Mouse (Mus musculus) liver, embryonic 14.5 days (tissue): ENCODE measurements around the gene Tbca. TPM values are rescaled to one million over a fixed set of nuclear protein-coding genes. Genes with fewer than 3 reads are reported as not detected.

Experiments
- ATAC-seq: fragments of 200-750 bp; cut with Nextera tagmentation; 2 replicates; pipeline ENCODE4 v1.8.0; 2017; ENCODE audit warnings: moderate number of reproducible peaks, mild to moderate bottlenecking, moderate library complexity; ENCODE audit not compliant: insufficient read depth
- DNase-seq, 3 experiments: peaks; one replicate each; pipeline ENCODE4 v3.0.0-alpha.2; 2012 to 2013; ENCODE audit warnings: low read depth in 3 of 3, low spot score in 3 of 3
- H3K27ac ChIP-seq: fragments of 300-500 bp; sonication (generic); 2 replicates; pipeline ENCODE4 v1.5.1; 2014; ENCODE audit warnings: moderate library complexity, mild to moderate bottlenecking, control low read depth, inconsistent platforms
- H3K27me3 ChIP-seq: fragments of 300-500 bp; sonication (generic); 2 replicates; pipeline ENCODE4 v1.6.1; 2014; ENCODE audit warnings: mild to moderate bottlenecking, low read length, moderate library complexity; ENCODE audit not compliant: control insufficient read depth, insufficient read depth
- H3K36me3 ChIP-seq: fragments of 300-500 bp; sonication (generic); replicated peaks from 2 replicates; pipeline ENCODE4 v1.6.1; 2014; ENCODE audit warnings: low read depth; ENCODE audit not compliant: control insufficient read depth, insufficient read depth
- H3K4me1 ChIP-seq, 2 experiments: fragments of 200-500 bp in 1 of 2; fragments of 300-500 bp in 1 of 2; sonication (generic) in 1 of 2; replicated peaks; 2 replicates each; pipeline ENCODE4 v1.6.1; 2012 to 2014; ENCODE audit warnings: antibody characterized with exemption in 1 of 2, inconsistent platforms in 1 of 2, low read length in 1 of 2; ENCODE audit not compliant: control insufficient read depth in 2 of 2, insufficient read depth in 2 of 2
- H3K4me2 ChIP-seq: fragments of 300-500 bp; sonication (generic); 2 replicates; pipeline ENCODE4 v1.6.1; 2014; ENCODE audit warnings: low read depth, mild to moderate bottlenecking, control low read depth, moderate library complexity
- H3K4me3 ChIP-seq, 2 experiments: fragments of 200-500 bp in 1 of 2; fragments of 300-500 bp in 1 of 2; sonication (generic) in 1 of 2; 2 replicates each; pipeline ENCODE4 v1.5.1; 2012 to 2014; ENCODE audit warnings: low read depth in 2 of 2, low read length in 2 of 2, mild to moderate bottlenecking in 2 of 2, control low read depth in 1 of 2, inconsistent platforms in 1 of 2, moderate library complexity in 1 of 2; ENCODE audit not compliant: insufficient read depth in 1 of 2
- H3K9ac ChIP-seq: fragments of 300-500 bp; sonication (generic); replicated peaks from 2 replicates; pipeline ENCODE4 v1.6.1; 2014; ENCODE audit warnings: mild to moderate bottlenecking, control low read depth, moderate library complexity
- H3K9me3 ChIP-seq: fragments of 300-500 bp; sonication (generic); 2 replicates; pipeline ENCODE4 v1.6.1; 2016; ENCODE audit warnings: low read length, mixed read lengths; ENCODE audit not compliant: control insufficient read depth
- CTCF ChIP-seq: IDR thresholded peaks from 2 replicates; pipeline ENCODE4 v1.5.1; 2016; ENCODE audit warnings: antibody characterized with exemption, low read depth, control low read depth
- EP300 ChIP-seq: IDR thresholded peaks from 2 replicates; pipeline ENCODE4 v1.6.1; 2016; ENCODE audit warnings: antibody characterized with exemption, low read depth
- WGBS: fragments of 180-500 bp; shearing (Covaris S2); extraction: QIAGEN DNeasy Blood & Tissue Kit; methylation state at CpG from one replicate; pipeline ENCODE4 v1.1.7; 2014; ENCODE audit not compliant: insufficient replicate concordance; 5-methylcytosine and 5-hydroxymethylcytosine counted together
- polyA plus RNA-seq, 2 experiments: library from polyadenylated mRNA; depleted of rRNA in 1 of 2; stranded (reverse) in 1 of 2; unstranded in 1 of 2; fragments of >200 nt; fragmentation: Nextera tagmentation in 1 of 2; extraction: Ambion mirVana in 1 of 2; gene quantifications; 2 replicates each; pipeline versions ENCODE4 v1.2.1 to v1.2.3; 2012 to 2014

The Tbca gene
- polyA plus RNA-seq, 2 experiments: 123 to 152 TPM

- Histone ChIP-seq H3K4me1 (no peaks in the 10 kb centered on the region), H3K27me3 (peaks cover 84% of the 10 kb centered on the region), H3K27ac (no peak overlapping the region), H3K36me3 (no peaks in the 10 kb centered on the region), H3K4me2 (no peak overlapping the region; the same call in 1 of the 2 replicates), H3K9ac (no peak overlapping the region), H3K4me3 (no peak overlapping the region), H3K9me3 (no peaks in the 10 kb centered on the region)
- ATAC-seq: no peak
- 4% methylated on average over 36 of the region's 36 CpGs for WGBS
- no peak for TF ChIP-seq EP300
- no peak for TF ChIP-seq CTCF
- DNase-seq: no peak
These were observed 95.6 kb downstream of the Tbca start for GRCm38 (mm10) chr13:94883966-94884960.

GRCm38 (mm10) chr13:94885291-94886235 lies 96.9 kb downstream of the Tbca start:
- WGBS: 4% methylated on average over 70 of the region's 81 CpGs
- Histone ChIP-seq H3K27ac (no peak overlapping the region), H3K4me1 (no peaks in the 10 kb centered on the region), H3K4me3 (no peak overlapping the region), H3K4me2 (no peak overlapping the region), H3K27me3 (peaks cover 81% of the 10 kb centered on the region), H3K9me3 (no peaks in the 10 kb centered on the region), H3K9ac (no peak overlapping the region), H3K36me3 (no peaks in the 10 kb centered on the region)
- DNase-seq (no peak), ATAC-seq (no peak)
- TF ChIP-seq CTCF (no peak), EP300 (no peak)

Other genes with a start within 250 kb of the Tbca start
- gene Otp, start 86.7 kb downstream of the Tbca start, polyA plus RNA-seq (2012; rRNA removed): not detected in 2 replicates
- not detected in 2 replicates for gene Otp, start 86.7 kb downstream of the Tbca start, polyA plus RNA-seq (2014; fragmentation: Nextera tagmentation; extraction: Ambion mirVana)
- gene Wdr41, start 187.4 kb downstream of the Tbca start, polyA plus RNA-seq (2012; rRNA removed): 2.9 and 3.9 TPM in 2 replicates
- 5.1 and 5.3 TPM in 2 replicates for gene Wdr41, start 187.4 kb downstream of the Tbca start, polyA plus RNA-seq (2014; fragmentation: Nextera tagmentation; extraction: Ambion mirVana)